Mouse (Mus musculus): ENCODE measurements at regions not wholly inside any gene's neighbourhood (a gene's known extent, or its start where the extent isn't known, plus 50 kb on each side); places are given as distances from the start of the nearest gene placed in this dataset.

DNA sequence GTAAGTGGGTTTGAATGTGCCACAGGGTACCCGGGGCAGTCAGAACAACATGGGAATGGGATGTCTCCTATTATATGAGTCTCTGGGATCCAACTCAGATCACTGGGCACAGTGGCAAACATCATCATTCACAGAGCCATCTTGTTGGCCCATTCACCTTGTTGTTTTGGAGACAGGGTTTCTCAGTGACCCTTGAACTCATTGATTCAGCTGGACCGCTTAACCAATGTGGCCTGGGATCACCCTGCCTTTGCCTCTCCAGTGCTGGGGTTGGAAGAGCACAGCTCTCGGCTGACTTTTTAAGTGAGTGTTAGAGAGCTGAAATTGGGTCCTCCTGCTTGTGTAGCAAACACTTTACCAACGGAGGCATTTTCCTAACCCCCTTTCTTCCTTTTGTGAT lies 64.2 kb upstream of the Bcor start:
- no peak for TF ChIP-seq CTCF (IDR thresholded peaks at IDR 0.05)
- TF ChIP-seq EP300 (IDR thresholded peaks at IDR 0.05), result no peak
